Mouse (Mus musculus): ENCODE data around the gene Ttc39b.

- no peak for TF ChIP-seq EP300 (IDR thresholded peaks at IDR 0.05; ENCODE audit: low read depth in 1 of 2, low read length in 2 of 2)
- TF ChIP-seq HCFC1 (IDR thresholded peaks at IDR 0.05; ENCODE audit: low read depth, low read length), result no peak
- TF ChIP-seq NELFE (IDR thresholded peaks at IDR 0.05; ENCODE audit: low read depth, low read length), result no peak
- no peak for TF ChIP-seq MAX (IDR thresholded peaks at IDR 0.05; ENCODE audit: low read length)
Measured at GRCm38 (mm10) chr4:83258273-83258672, 65.8 kb downstream of the Ttc39b start.
